Mouse (Mus musculus): ENCODE results near the gene Csnk2a2. TPM values are rescaled to one million over a fixed set of nuclear protein-coding genes. Genes with fewer than 3 reads are reported as not detected.

Gene Csnk2a2
- polyA plus RNA-seq, 1 experiment from 2014 or later, result 11.2 TPM

- ATAC-seq (ENCODE audit: insufficient number of reproducible peaks, low FRiP score, low TSS enrichment, low read depth), result no peak
- Histone ChIP-seq H3K27ac (replicated peaks) (no peak overlapping the region), H3K27me3 (no peaks in the 10 kb centered on the region), H3K4me1 (peaks cover 31% of the 10 kb centered on the region), H3K4me3 (replicated peaks) (no peak overlapping the region; the same call in 1 of the 2 replicates), H3K36me3 (no peaks in the 10 kb centered on the region), H3K9ac (no peak overlapping the region), H3K9me3 (replicated peaks) (no peaks in the 10 kb centered on the region), H3K4me2 (replicated peaks) (no peak overlapping the region; the same call in 1 of the 2 replicates)
- WGBS, result 92% methylated on average over 9 of the region's 9 CpGs
Observed at GRCm38 (mm10) chr8:95435471-95435870, 54.4 kb downstream of the Csnk2a2 start.

GRCm38 (mm10) chr8:95434686-95435439 lies 55.0 kb downstream of the Csnk2a2 start, which contains the start of gene Cfap20:
Gene Cfap20, minus strand, starts transcription at chr8:95434869.
- 1% methylated on average over 43 of the region's 51 CpGs for WGBS
- Histone ChIP-seq H3K9me3 (replicated peaks) (no peaks in the 10 kb centered on the region), H3K4me2 (replicated peaks) (peak within 1 kb of the TSS; percentile 78), H3K27me3 (no peaks in the 10 kb centered on the region), H3K9ac (peak within 1 kb of the TSS; percentile 96), H3K36me3 (no peaks in the 10 kb centered on the region), H3K4me3 (replicated peaks) (peak within 1 kb of the TSS; percentile 97), H3K27ac (replicated peaks) (peak within 1 kb of the TSS; percentile 95), H3K4me1 (peaks cover 37% of the 10 kb centered on the region)
- ATAC-seq (ENCODE audit: insufficient number of reproducible peaks, low FRiP score, low TSS enrichment, low read depth), result peak; percentile 97

- under 1% methylated on average over 25 of the region's 25 CpGs for WGBS
- H3K4me1 ChIP-seq, result peaks cover 43% of the 10 kb centered on the region
- no peaks in the 10 kb centered on the region for H3K27me3 ChIP-seq
- ATAC-seq (ENCODE audit: insufficient number of reproducible peaks, low FRiP score, low TSS enrichment, low read depth), result peak; percentile 11
- H3K36me3 ChIP-seq, result no peaks in the 10 kb centered on the region
- H3K27ac ChIP-seq (replicated peaks), result peak overlapping the region; percentile 95
- H3K9me3 ChIP-seq (replicated peaks), result no peaks in the 10 kb centered on the region
- peak overlapping the region; percentile 97 for H3K4me3 ChIP-seq (replicated peaks)
- peak overlapping the region; percentile 96 for H3K9ac ChIP-seq
- peak overlapping the region; percentile 78 for H3K4me2 ChIP-seq (replicated peaks)
Observed at GRCm38 (mm10) chr8:95434233-95434632, 55.6 kb downstream of the Csnk2a2 start.

- Histone ChIP-seq H3K4me1 (peaks cover 53% of the 10 kb centered on the region), H3K4me2 (replicated peaks) (peak overlapping the region; percentile 78), H3K9ac (no peak overlapping the region), H3K4me3 (replicated peaks) (peak overlapping the region; percentile 97), H3K9me3 (replicated peaks) (no peaks in the 10 kb centered on the region), H3K27me3 (no peaks in the 10 kb centered on the region), H3K36me3 (no peaks in the 10 kb centered on the region), H3K27ac (replicated peaks) (no peak overlapping the region)
- ATAC-seq (ENCODE audit: insufficient number of reproducible peaks, low FRiP score, low TSS enrichment, low read depth), result no peak
- WGBS, result 52% methylated on average over 4 of the region's 4 CpGs
Observed at GRCm38 (mm10) chr8:95433124-95433523, 56.7 kb downstream of the Csnk2a2 start.

- no peak overlapping the region for H3K27ac ChIP-seq (replicated peaks)
- no peaks in the 10 kb centered on the region for H3K27me3 ChIP-seq
- H3K4me2 ChIP-seq (replicated peaks), result no peak overlapping the region
- H3K4me3 ChIP-seq (replicated peaks), result no peak overlapping the region
- peaks cover 60% of the 10 kb centered on the region for H3K4me1 ChIP-seq
- no peak for ATAC-seq (ENCODE audit: insufficient number of reproducible peaks, low FRiP score, low TSS enrichment, low read depth)
- 73% methylated on average over 3 of the region's 3 CpGs for WGBS
- H3K36me3 ChIP-seq, result no peaks in the 10 kb centered on the region
- no peak overlapping the region for H3K9ac ChIP-seq
- no peaks in the 10 kb centered on the region for H3K9me3 ChIP-seq (replicated peaks)
Observed at GRCm38 (mm10) chr8:95432471-95432870, 57.4 kb downstream of the Csnk2a2 start.

GRCm38 (mm10) chr8:95429945-95430344 lies 59.9 kb downstream of the Csnk2a2 start:
- H3K36me3 ChIP-seq, result no peaks in the 10 kb centered on the region
- peak overlapping the region; percentile 80 for H3K27ac ChIP-seq (replicated peaks)
- no peaks in the 10 kb centered on the region for H3K9me3 ChIP-seq (replicated peaks)
- WGBS, result 9% methylated on average over 3 of the region's 3 CpGs
- H3K4me2 ChIP-seq (replicated peaks), result peak overlapping the region; percentile 34
- ATAC-seq (ENCODE audit: insufficient number of reproducible peaks, low FRiP score, low TSS enrichment, low read depth), result peak; percentile 30
- peaks cover 70% of the 10 kb centered on the region for H3K4me1 ChIP-seq
- no peak overlapping the region for H3K9ac ChIP-seq
- H3K4me3 ChIP-seq (replicated peaks), result peak overlapping the region; percentile 16; the same call in 1 of the 2 replicates
- no peaks in the 10 kb centered on the region for H3K27me3 ChIP-seq

- H3K9me3 ChIP-seq (replicated peaks), result no peaks in the 10 kb centered on the region
- H3K4me3 ChIP-seq (replicated peaks), result no peak overlapping the region
- peaks cover 2% of the 10 kb centered on the region; the same call in 1 of the 2 replicates for H3K36me3 ChIP-seq
- no peak overlapping the region for H3K9ac ChIP-seq
- H3K4me2 ChIP-seq (replicated peaks), result peak overlapping the region; percentile 22; the same call in 1 of the 2 replicates
- peaks cover 58% of the 10 kb centered on the region for H3K4me1 ChIP-seq
- 24% methylated on average over 12 of the region's 12 CpGs for WGBS
- H3K27ac ChIP-seq (replicated peaks), result peak overlapping the region; percentile 83
- no peak for ATAC-seq (ENCODE audit: insufficient number of reproducible peaks, low FRiP score, low TSS enrichment, low read depth)
- no peaks in the 10 kb centered on the region for H3K27me3 ChIP-seq
Observed at GRCm38 (mm10) chr8:95427594-95428535, 62.0 kb downstream of the Csnk2a2 start.

GRCm38 (mm10) chr8:95426781-95427281 lies 63.0 kb downstream of the Csnk2a2 start:
- Histone ChIP-seq H3K36me3 (peaks cover 12% of the 10 kb centered on the region), H3K9me3 (replicated peaks) (no peaks in the 10 kb centered on the region), H3K9ac (no peak overlapping the region), H3K27me3 (no peaks in the 10 kb centered on the region), H3K4me1 (peaks cover 47% of the 10 kb centered on the region), H3K4me2 (replicated peaks) (no peak overlapping the region), H3K27ac (replicated peaks) (peak overlapping the region; percentile 83), H3K4me3 (replicated peaks) (no peak overlapping the region)
- 41% methylated on average over 2 of the region's 2 CpGs for WGBS
- ATAC-seq (ENCODE audit: insufficient number of reproducible peaks, low FRiP score, low TSS enrichment, low read depth), result 0 out of 2 replicates have a peak, but pooled peaks have one; percentile 18

- ATAC-seq (ENCODE audit: insufficient number of reproducible peaks, low FRiP score, low TSS enrichment, low read depth), result no peak
- no peaks in the 10 kb centered on the region for H3K27me3 ChIP-seq
- H3K9me3 ChIP-seq (replicated peaks), result no peaks in the 10 kb centered on the region
- H3K9ac ChIP-seq, result no peak overlapping the region
- no peak overlapping the region for H3K4me2 ChIP-seq (replicated peaks)
- H3K4me3 ChIP-seq (replicated peaks), result no peak overlapping the region
- WGBS, result 80% methylated on average over 7 of the region's 7 CpGs
- H3K36me3 ChIP-seq, result peaks cover 32% of the 10 kb centered on the region
- H3K27ac ChIP-seq (replicated peaks), result no peak overlapping the region
- peaks cover 31% of the 10 kb centered on the region for H3K4me1 ChIP-seq
Observed at GRCm38 (mm10) chr8:95424682-95425081, 65.2 kb downstream of the Csnk2a2 start.

- Histone ChIP-seq H3K4me2 (replicated peaks) (no peak overlapping the region), H3K9ac (no peak overlapping the region), H3K36me3 (peaks cover 40% of the 10 kb centered on the region), H3K4me1 (peaks cover 8% of the 10 kb centered on the region), H3K27me3 (no peaks in the 10 kb centered on the region), H3K27ac (replicated peaks) (no peak overlapping the region), H3K4me3 (replicated peaks) (no peak overlapping the region), H3K9me3 (replicated peaks) (no peaks in the 10 kb centered on the region)
- WGBS, result 89% methylated on average over 14 of the region's 14 CpGs
- no peak for ATAC-seq (ENCODE audit: insufficient number of reproducible peaks, low FRiP score, low TSS enrichment, low read depth)
Observed at GRCm38 (mm10) chr8:95422193-95422810, 67.5 kb downstream of the Csnk2a2 start.
